Comparison of ENCODE assay signal across 20 mouse cellular contexts in genomic region chr2:169740996-169741395, GRCm38 (mm10).
"Had no signal": no experiment of that assay in that cellular context is flagged by ENCODE, and none has a peak within 500 bp of the region (broad histone marks: within the 10 kb centered on the region; RNA-seq: fewer than 3 reads in every experiment).

No protein-coding gene starts in this region.

- H3K9ac ChIP-seq: lung, embryonic 14.5 days; midbrain, embryonic 12.5 days; neural tube, embryonic 12.5 days; stomach, embryonic 15.5 days had no signal

- H3K4me1 ChIP-seq: midbrain, embryonic 10.5 days; midbrain, embryonic 12.5 days; neural tube, embryonic 12.5 days had no signal

- ATAC-seq: midbrain, embryonic 16.5 days had no signal

- H3K27ac ChIP-seq: midbrain, embryonic 10.5 days; midbrain, embryonic 12.5 days; neural tube, embryonic 12.5 days; stomach, embryonic 15.5 days; stomach, postnatal 0 days had no signal

- H3K27me3 ChIP-seq: midbrain, embryonic 12.5 days; neural tube, embryonic 12.5 days; stomach, embryonic 15.5 days had no signal

- H3K9me3 ChIP-seq: midbrain, embryonic 10.5 days; midbrain, embryonic 12.5 days; neural tube, embryonic 12.5 days; stomach, embryonic 15.5 days had no signal

- H3K36me3 ChIP-seq: midbrain, embryonic 10.5 days; midbrain, embryonic 12.5 days; neural tube, embryonic 12.5 days; stomach, embryonic 15.5 days had no signal

- DNase-seq: lung, adult 18-20 months; lung, embryonic 14.5 days; lung, postnatal 10 days; lung, postnatal 4 days; midbrain, embryonic 14.5 days; retina, postnatal 1 day; right cerebral cortex, adult 18-20 months; right cerebral cortex, postnatal 25 days; right cerebral cortex, postnatal 4 days; spleen, adult 18-20 months; thymus, adult 2 months; thymus, postnatal 25 days; thymus, postnatal 4 days had no signal

- H3K4me3 ChIP-seq: midbrain, embryonic 10.5 days; midbrain, embryonic 12.5 days; myocyte; neural tube, embryonic 12.5 days; stomach, embryonic 15.5 days had no signal

- H3K4me2 ChIP-seq: lung, embryonic 14.5 days; midbrain, embryonic 12.5 days; neural tube, embryonic 12.5 days; stomach, embryonic 15.5 days had no signal
